Mouse (Mus musculus): Measurements from ENCODE around the gene Gpc5.

Gene Gpc5

GRCm38 (mm10) chr14:115282782-115283181, 190.8 kb downstream of the Gpc5 start:
- CTCF ChIA-PET, result no interaction called here
- POLR2A ChIA-PET, result no interaction called here

- ChIA-PET CTCF (no interaction called here), POLR2A (no interaction called here)
These were observed 232.2 kb downstream of the Gpc5 start for GRCm38 (mm10) chr14:115324247-115324646.

GRCm38 (mm10) chr14:115326426-115326825, 234.4 kb downstream of the Gpc5 start:
- POLR2A ChIA-PET, result no interaction called here

GRCm38 (mm10) chr14:115339084-115339483, 247.1 kb downstream of the Gpc5 start:
- ChIA-PET CTCF (interaction anchor here in 1 of 4 experiments (0.9 kb wide), 1 partner anchor 136 kb away, joined by 3 read pairs; no protein-coding TSS in a partner anchor), POLR2A (no interaction called here)

More at GRCm38 (mm10) chr14:115326426-115326825, 234.4 kb downstream of the Gpc5 start:
- CTCF ChIA-PET, result no interaction called here

GRCm38 (mm10) chr14:115342597-115342996, 250.6 kb downstream of the Gpc5 start:
- ChIA-PET POLR2A (no interaction called here), CTCF (no interaction called here)

- CTCF ChIA-PET, result no interaction called here
- POLR2A ChIA-PET, result no interaction called here
These were observed 257.4 kb downstream of the Gpc5 start for GRCm38 (mm10) chr14:115349448-115349847.

- POLR2A ChIA-PET, result no interaction called here
- CTCF ChIA-PET, result no interaction called here
These were observed 273.4 kb downstream of the Gpc5 start for GRCm38 (mm10) chr14:115365320-115365935.

- POLR2A ChIA-PET, result no interaction called here
These were observed 277.7 kb downstream of the Gpc5 start for GRCm38 (mm10) chr14:115369611-115370167.

GRCm38 (mm10) chr14:115371131-115371530, 279.1 kb downstream of the Gpc5 start:
- ChIA-PET POLR2A (no interaction called here), CTCF (no interaction called here)

More at GRCm38 (mm10) chr14:115369611-115370167, 277.7 kb downstream of the Gpc5 start:
- CTCF ChIA-PET, result no interaction called here

- POLR2A ChIA-PET, result no interaction called here
- CTCF ChIA-PET, result no interaction called here
These were observed 299.8 kb downstream of the Gpc5 start for GRCm38 (mm10) chr14:115391831-115392230.

GRCm38 (mm10) chr14:115392894-115393524, 301.0 kb downstream of the Gpc5 start:
- ChIA-PET CTCF (interaction anchor here in 2 of 4 experiments (0.6 to 1.5 kb wide), 3 partner anchors 9 to 82 kb away, joined by 3 to 4 read pairs (median 3); no protein-coding TSS in a partner anchor), POLR2A (no interaction called here)

GRCm38 (mm10) chr14:115406596-115406995, 314.6 kb downstream of the Gpc5 start:
- CTCF ChIA-PET, result no interaction called here
- POLR2A ChIA-PET, result no interaction called here

GRCm38 (mm10) chr14:115407309-115407930, 315.4 kb downstream of the Gpc5 start:
- POLR2A ChIA-PET, result no interaction called here
- CTCF ChIA-PET, result no interaction called here

- ChIA-PET CTCF (no interaction called here), POLR2A (no interaction called here)
These were observed 318.9 kb downstream of the Gpc5 start for GRCm38 (mm10) chr14:115410881-115411280.

- POLR2A ChIA-PET, result no interaction called here
- CTCF ChIA-PET, result no interaction called here
These were observed 319.6 kb downstream of the Gpc5 start for GRCm38 (mm10) chr14:115411513-115412174.

- CTCF ChIA-PET, result no interaction called here
- POLR2A ChIA-PET, result no interaction called here
These were observed 320.8 kb downstream of the Gpc5 start for GRCm38 (mm10) chr14:115412821-115413220.

- CTCF ChIA-PET, result no interaction called here
These were observed 321.4 kb downstream of the Gpc5 start for GRCm38 (mm10) chr14:115413429-115413828.

GRCm38 (mm10) chr14:115414545-115414944, 322.5 kb downstream of the Gpc5 start:
- ChIA-PET POLR2A (no interaction called here), CTCF (interaction anchor here in 1 of 4 experiments (0.6 kb wide), 1 partner anchor 253 kb away, joined by 4 read pairs; no protein-coding TSS in a partner anchor)

More at GRCm38 (mm10) chr14:115413429-115413828, 321.4 kb downstream of the Gpc5 start:
- POLR2A ChIA-PET, result no interaction called here

- POLR2A ChIA-PET, result no interaction called here
- CTCF ChIA-PET, result no interaction called here
These were observed 340.0 kb downstream of the Gpc5 start for GRCm38 (mm10) chr14:115431967-115432366.

- ChIA-PET POLR2A (no interaction called here), CTCF (no interaction called here)
These were observed 340.4 kb downstream of the Gpc5 start for GRCm38 (mm10) chr14:115432368-115432767.
